8 mouse cellular contexts compared by ENCODE assay signal in the genomic region with DNA sequence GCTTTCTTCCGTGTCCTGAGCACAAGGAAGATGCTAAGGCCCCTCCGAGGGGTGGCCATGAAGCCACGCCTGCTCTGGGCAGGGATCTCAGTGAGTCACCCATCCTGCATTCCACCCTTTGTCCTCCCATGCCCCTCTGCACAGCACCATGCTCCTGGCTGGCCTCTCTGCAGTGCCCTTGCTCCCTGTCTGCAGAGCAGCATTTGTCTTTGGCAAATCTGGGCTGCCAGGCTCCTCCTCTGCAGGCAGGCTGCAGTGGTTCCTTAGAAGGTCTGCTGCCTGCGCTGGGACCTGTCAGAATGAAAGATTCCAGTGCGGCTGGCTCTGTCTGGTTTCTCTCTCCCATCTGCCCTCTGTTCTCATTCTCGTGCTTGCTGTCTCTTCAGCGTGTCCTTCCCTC.
DNase-seq lines count a peak whose midpoint lies in the region; ATAC-seq lines count a peak whose summit lies in the region.

No protein-coding gene starts in this region.

- 21% methylated on average over 7 of the region's 7 CpGs for WGBS in embryonic facial prominence, embryonic 14.5 days
- WGBS in heart, embryonic 12.5 days, result 6% methylated on average over 7 of the region's 7 CpGs
- WGBS in midbrain, embryonic 16.5 days, result 18% methylated on average over 7 of the region's 7 CpGs

- H3K27ac ChIP-seq in embryonic facial prominence, embryonic 14.5 days (replicated peaks; ENCODE audit: low read depth, low read length), result peak overlapping the region; percentile 33; the same call in 1 of the 2 replicates
- H3K27ac ChIP-seq in heart, embryonic 12.5 days (ENCODE audit: poor library complexity, severe bottlenecking), result peak overlapping the region; percentile 92
- peak overlapping the region; percentile 70 for H3K27ac ChIP-seq in midbrain, embryonic 16.5 days (ENCODE audit: low read length)

- H3K4me2 ChIP-seq in embryonic facial prominence, embryonic 14.5 days (ENCODE audit: low read depth, low read length), result no peak overlapping the region
- H3K4me2 ChIP-seq in heart, embryonic 12.5 days, result peak overlapping the region; percentile 35
- H3K4me2 ChIP-seq in midbrain, embryonic 16.5 days (ENCODE audit: low read length), result no peak overlapping the region

- H3K27me3 ChIP-seq in embryonic facial prominence, embryonic 14.5 days (replicated peaks; ENCODE audit: control insufficient read depth, insufficient read depth, low read length), result no peaks in the 10 kb centered on the region
- H3K27me3 ChIP-seq in heart, embryonic 12.5 days (replicated peaks), result no peaks in the 10 kb centered on the region
- no peaks in the 10 kb centered on the region for H3K27me3 ChIP-seq in midbrain, embryonic 16.5 days (ENCODE audit: control insufficient read depth, insufficient read depth, low read depth, low read length)

- no peak overlapping the region for H3K4me3 ChIP-seq in embryonic facial prominence, embryonic 14.5 days (ENCODE audit: low read depth, low read length)
- no peak overlapping the region for H3K4me3 ChIP-seq in heart, embryonic 12.5 days
- no peak overlapping the region for H3K4me3 ChIP-seq in midbrain, embryonic 16.5 days (ENCODE audit: low read depth, low read length)

- H3K4me1 ChIP-seq in embryonic facial prominence, embryonic 14.5 days (ENCODE audit: control insufficient read depth, insufficient read depth, low read length), result no peaks in the 10 kb centered on the region
- peaks cover 54% of the 10 kb centered on the region for H3K4me1 ChIP-seq in heart, embryonic 12.5 days (replicated peaks)
- H3K4me1 ChIP-seq in midbrain, embryonic 16.5 days (ENCODE audit: control insufficient read depth, insufficient read depth, low read length), result peaks cover 20% of the 10 kb centered on the region

- DNase-seq in 3134 (ENCODE audit: extremely low read depth, insufficient read length, low spot score), result peak; percentile 81
- peak; percentile 64 for DNase-seq in adrenal gland, postnatal 25 days
- DNase-seq in embryonic facial prominence, embryonic 14.5 days (ENCODE audit: low spot score), result peak; percentile 43
- DNase-seq in layer of hippocampus, postnatal 14 days (ENCODE audit: low spot score in 2 of 2), result peak; percentile 25 to 35
- peak; percentile 42 for DNase-seq in testis, postnatal 10 days (ENCODE audit: low spot score)

- no peaks in the 10 kb centered on the region for H3K36me3 ChIP-seq in embryonic facial prominence, embryonic 14.5 days (ENCODE audit: control insufficient read depth, insufficient read depth, low read length)
- no peaks in the 10 kb centered on the region for H3K36me3 ChIP-seq in heart, embryonic 12.5 days
- no peaks in the 10 kb centered on the region for H3K36me3 ChIP-seq in midbrain, embryonic 16.5 days (ENCODE audit: control insufficient read depth, insufficient read depth, low read length)

- no peaks in the 10 kb centered on the region for H3K9me3 ChIP-seq in embryonic facial prominence, embryonic 14.5 days (ENCODE audit: control insufficient read depth, low read length)
- H3K9me3 ChIP-seq in heart, embryonic 12.5 days (replicated peaks), result no peaks in the 10 kb centered on the region
- no peaks in the 10 kb centered on the region for H3K9me3 ChIP-seq in midbrain, embryonic 16.5 days (replicated peaks; ENCODE audit: control insufficient read depth, low read length, poor library complexity, severe bottlenecking)

- peak overlapping the region; percentile 14; the same call in 1 of the 2 replicates for H3K9ac ChIP-seq in embryonic facial prominence, embryonic 14.5 days (ENCODE audit: low read depth, low read length)
- peak overlapping the region; percentile 42; the same call in 1 of the 2 replicates for H3K9ac ChIP-seq in heart, embryonic 12.5 days
- H3K9ac ChIP-seq in midbrain, embryonic 16.5 days (ENCODE audit: low read depth, low read length), result peak overlapping the region; percentile 61

- peak; percentile 81; the same call in 1 of the 2 replicates for ATAC-seq in embryonic facial prominence, embryonic 14.5 days (ENCODE audit: low read depth)
- ATAC-seq in heart, embryonic 12.5 days (ENCODE audit: insufficient number of reproducible peaks, low FRiP score), result peak; percentile 89
- ATAC-seq in midbrain, embryonic 16.5 days, result peak; percentile 61
- ATAC-seq in megakaryocyte-erythroid progenitor cell, adult 5-6 weeks (replicated peaks; ENCODE audit: low FRiP score, low TSS enrichment, poor library complexity, severe bottlenecking), result no peak

Comparison
In these comparisons a context has a peak if more than half of its experiments do, and no peak if none do; other contexts are left out.
1. DNase-seq: peak in every context shown above with its lines; median percentile 81 in 3134; 64 in adrenal gland, postnatal 25 days; 43 in embryonic facial prominence, embryonic 14.5 days; 42 in testis, postnatal 10 days; 30 in layer of hippocampus, postnatal 14 days.
2. H3K27ac ChIP-seq: peak in every context shown above with its lines; median percentile 92 in heart, embryonic 12.5 days; 70 in midbrain, embryonic 16.5 days; 33 in embryonic facial prominence, embryonic 14.5 days.